Mouse (Mus musculus) regulatory T cell (primary cell): Measurements from ENCODE around the gene Bri3bp.
"Not testable (repeated sequence)": the region's sequence is repeated elsewhere in the genome, so short reads cannot be mapped to it uniquely, and the experiment has no call there.

ENCODE experiments used
- in situ Hi-C: fragments of 300-600 bp; cut with MboI, MseI; formaldehyde crosslinking; loops from one replicate; pipeline ENCODE4 v1.15.1; 2025; ENCODE audit warnings: high pct_unique_total_duplicates

Gene Bri3bp

DNA sequence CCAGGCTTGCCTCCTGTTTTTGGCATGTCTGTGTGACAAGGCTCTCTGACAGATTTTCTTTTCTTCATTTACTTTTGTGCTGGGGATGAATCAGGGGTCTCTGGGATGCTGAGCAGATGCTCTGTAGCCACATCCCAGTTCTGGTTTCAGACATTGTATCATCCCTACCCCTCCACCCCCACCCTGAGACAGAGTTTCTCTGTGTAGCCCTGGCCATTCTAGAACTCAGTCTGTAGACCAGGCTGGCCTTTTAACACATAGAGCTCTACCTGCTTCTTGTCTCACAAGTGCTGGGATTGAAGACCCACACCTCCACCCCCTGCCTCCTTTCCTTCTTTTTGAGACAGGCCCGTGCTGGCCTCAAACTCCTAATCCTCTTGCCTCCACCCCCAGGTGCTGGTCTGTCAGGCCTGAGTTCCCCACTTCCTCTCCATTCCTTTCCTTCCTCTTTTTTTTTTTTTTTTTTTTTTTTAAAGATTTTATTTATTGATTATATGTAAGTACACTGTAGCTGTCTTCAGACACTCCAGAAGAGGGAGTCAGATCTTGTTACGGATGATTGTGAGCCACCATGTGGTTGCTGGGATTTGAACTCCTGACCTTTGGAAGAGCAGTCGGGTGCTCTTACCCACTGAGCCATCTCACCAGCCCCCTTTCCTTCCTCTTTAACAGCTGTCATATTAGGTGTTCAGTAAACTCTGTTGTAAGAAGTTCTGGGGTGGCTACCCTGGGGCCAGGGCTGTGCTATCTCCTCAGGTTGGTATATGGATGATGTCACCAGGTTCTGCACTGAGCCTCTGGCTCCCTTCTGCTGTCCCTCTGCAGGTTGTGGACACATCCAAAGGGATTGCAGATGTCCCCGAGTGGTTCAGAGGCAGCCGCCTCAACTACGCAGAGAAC lies 42.6 kb downstream of the Bri3bp start:
- in situ Hi-C loops, result no loop called here

DNA sequence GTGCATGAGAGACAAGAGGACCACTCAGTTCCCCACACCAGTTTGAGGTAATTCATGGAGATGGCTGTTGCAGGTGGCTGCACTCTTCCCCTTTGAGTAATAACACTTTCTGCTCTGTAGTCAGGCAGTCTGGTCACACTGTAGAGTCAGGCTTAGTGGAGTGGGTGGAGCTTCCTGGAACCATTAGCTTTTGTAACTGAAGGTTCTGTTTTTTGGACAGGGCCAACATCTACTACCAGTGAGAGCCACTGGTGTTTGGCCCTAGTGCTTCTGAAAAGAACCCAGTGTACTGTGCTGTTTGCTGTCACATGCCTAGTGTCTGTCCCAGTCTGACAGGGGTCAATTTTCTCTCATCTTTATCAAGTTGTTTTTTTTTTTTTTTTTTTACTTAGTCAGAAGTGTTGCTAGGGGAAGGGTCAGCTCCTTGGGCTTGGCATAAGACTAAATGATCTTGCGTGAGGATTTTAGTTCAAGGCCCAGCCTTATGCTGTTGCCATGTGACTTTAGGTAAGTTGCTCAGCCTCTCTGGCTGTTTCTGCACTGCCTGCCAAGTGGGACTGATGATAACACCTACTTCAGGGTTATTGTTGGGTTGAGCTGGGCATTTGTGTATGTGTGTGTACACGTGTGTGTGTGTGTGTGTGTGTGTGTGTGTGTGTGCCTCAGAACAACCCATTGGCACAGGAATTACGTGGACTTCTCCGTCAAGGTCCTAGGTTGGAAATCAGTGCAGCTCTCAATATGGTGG lies 43.8 kb downstream of the Bri3bp start:
- in situ Hi-C loops, result no loop called here

DNA sequence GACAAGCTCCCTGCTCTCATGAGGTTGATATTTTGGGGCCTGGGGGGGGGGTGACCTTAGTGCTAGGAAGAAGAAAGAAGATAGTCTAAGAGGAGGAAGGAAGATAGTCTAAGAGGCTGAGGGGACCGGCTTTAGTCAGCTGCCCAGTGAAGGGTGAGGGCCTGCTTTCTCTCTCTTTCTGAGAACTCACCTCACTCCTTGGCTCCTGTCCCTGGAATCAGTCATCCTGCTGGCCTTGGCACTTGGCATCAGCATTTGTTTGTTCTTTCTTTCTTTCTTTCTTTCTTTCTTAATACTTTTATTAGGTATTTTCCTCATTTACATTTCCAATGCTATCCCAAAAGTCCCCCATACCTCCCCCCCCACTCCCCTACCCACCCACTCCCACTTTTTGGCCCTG lies 44.7 kb downstream of the Bri3bp start:
- in situ Hi-C loops, result no loop called here

DNA sequence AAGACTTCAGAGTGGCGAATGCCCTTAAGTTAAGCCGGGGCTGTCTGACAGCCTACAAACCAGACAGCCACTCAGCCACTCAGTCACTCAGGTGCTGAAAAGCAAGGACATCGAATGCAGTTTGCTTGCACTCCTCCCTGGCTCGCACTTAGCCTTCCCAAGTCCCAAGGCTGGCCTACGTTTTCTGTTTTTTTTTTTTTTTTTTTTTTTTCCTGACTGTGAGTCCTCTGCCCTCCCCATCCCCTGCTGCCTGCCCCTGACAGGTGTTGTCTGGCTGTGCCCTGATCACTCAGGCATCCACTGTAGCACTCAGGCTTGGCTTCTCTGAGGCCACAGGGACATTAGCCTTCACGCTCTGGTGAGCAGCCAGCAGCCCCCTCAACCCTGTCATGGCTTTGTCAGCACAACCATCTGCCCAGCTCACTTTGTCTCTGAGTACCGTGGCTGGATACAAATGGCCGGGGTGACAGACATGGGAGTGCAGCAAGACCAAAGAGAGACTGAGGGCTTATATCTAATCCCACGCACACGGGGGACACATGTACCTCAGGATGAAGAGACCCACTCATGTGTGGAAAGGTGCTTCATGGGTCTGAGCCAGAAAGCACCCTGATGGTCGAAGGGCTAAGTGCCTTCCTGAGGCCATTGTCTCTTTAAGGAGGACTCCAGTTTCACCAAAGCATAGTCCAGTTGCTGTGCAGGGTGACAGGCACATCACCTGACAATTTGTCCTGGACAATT lies 46.2 kb downstream of the Bri3bp start:
- in situ Hi-C loops, result no loop called here

DNA sequence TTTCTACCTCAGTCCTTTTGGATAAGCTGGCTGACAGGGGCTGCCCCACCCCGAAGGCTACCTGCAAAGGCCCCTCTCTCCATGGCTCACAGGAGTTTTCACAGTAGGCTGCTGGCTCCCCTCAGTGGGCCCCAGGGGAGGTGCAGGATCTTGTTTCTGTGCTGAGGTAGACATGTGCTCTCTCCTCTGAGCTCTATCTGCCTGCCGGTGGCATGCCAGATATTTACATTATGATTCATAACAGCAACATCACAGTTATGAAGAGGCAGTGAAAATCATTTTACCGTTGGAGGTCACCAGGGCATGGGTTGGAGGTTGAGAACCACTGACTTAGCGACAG lies 46.7 kb downstream of the Bri3bp start:
- in situ Hi-C loops, result no loop called here

DNA sequence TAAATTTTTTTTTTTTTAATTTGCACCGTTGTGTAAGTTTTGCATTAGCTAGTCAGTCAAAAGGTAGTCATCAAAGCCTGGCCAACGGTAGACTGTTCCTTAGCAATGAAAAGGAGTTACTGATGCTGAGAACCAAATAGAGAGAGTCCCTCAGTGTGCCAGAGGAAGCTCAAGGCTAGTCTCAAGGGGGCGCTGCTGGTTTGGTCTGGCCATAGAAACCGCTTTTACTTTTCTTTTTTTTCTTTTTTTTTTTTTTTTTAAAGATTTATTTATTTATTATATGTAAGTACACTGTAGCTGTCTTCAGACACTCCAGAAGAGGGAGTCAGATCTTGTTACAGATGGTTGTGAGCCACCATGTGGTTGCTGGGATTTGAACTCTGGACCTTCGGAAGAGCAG lies 47.6 kb downstream of the Bri3bp start:
- in situ Hi-C loops, result not testable (repeated sequence)

- in situ Hi-C loops, result no loop called here
Observed at GRCm38 (mm10) chr5:125491107-125491506, 49.7 kb downstream of the Bri3bp start.

GRCm38 (mm10) chr5:125492379-125493092 lies 51.2 kb downstream of the Bri3bp start:
- in situ Hi-C loops, result no loop called here

DNA sequence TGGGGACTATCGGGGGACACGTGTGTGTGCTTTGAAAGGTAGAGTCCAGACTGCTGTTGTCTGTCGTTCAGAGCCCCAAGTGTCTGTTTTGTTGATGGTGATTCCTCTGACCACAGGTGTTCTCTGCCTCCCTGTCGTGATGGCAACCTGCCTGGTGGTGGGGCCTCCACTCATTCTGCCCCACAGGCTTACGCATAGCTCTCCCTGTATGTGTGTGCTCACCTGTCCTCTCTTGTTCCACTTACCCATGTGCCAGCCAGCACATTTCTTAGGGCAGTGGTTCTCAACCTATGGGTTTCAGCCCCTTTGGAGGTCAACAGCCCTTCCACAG lies 51.7 kb downstream of the Bri3bp start:
- in situ Hi-C loops, result no loop called here

DNA sequence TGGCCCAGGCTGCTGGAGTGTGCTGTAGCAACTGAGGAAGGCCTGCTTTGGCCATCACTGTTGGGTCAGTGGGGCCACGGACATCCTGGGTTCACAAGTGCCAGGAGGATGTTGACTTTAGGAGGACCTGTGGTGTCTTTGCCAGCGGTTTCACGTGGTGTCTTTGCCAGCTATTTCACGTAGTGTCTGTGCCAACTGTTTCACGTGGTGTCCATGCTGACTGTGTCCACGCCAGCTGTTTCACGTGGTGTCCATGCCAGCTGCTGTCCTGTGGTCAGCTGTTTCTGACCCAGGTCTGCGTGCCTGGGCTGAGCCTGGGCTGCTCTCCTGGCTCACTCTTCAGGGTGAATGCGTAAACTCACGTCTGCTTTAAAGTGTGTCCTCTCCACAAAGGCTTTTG lies 54.3 kb downstream of the Bri3bp start:
- in situ Hi-C loops, result no loop called here

- in situ Hi-C loops, result no loop called here
Observed at GRCm38 (mm10) chr5:125497821-125498600, 56.6 kb downstream of the Bri3bp start.

- in situ Hi-C loops, result no loop called here
Observed at GRCm38 (mm10) chr5:125501505-125501904, 60.1 kb downstream of the Bri3bp start.

DNA sequence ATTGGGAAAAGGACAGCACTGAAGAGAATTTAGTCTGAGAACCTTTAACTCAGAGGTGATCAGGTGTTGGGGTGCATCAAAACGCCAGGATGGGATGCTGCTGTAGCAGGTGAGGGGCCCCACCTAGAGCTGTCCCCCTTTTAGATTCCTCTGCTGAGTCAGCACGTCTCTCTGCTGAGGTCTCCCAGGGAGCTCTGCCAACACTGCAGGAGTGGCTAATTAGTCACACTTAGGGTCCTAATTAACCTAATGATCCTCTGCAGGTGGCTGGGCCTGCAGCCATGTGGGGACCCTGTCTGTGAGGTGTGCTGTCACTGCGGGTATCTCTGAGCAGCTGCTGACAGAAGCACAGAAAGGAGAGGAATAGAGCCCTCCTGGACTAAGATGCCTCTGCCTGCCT lies 60.8 kb downstream of the Bri3bp start:
- in situ Hi-C loops, result no loop called here

GRCm38 (mm10) chr5:125503628-125504027 lies 62.3 kb downstream of the Bri3bp start:
- in situ Hi-C loops, result no loop called here

DNA sequence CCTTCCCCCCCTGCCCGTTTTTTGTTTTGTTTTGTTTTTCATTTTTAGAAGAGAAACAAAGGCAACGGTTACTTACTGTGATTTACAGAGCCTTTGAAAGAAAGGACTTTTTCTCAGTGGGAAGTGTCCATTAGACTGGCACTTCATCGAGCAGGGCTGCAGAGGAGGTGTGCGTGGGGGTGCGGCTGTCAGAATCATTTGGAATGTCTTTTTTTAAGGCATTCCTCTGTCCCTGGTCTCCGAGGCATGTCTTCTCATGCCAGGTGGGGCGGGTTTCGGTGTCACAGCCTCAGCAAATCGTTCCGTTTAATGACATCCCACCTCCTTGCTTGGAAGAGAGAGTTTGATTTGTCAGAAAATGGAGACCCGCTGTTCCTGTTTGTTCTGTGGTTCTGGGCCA lies 63.3 kb downstream of the Bri3bp start:
- in situ Hi-C loops, result no loop called here

- in situ Hi-C loops, result no loop called here
Observed at GRCm38 (mm10) chr5:125505968-125506367, 64.6 kb downstream of the Bri3bp start.

DNA sequence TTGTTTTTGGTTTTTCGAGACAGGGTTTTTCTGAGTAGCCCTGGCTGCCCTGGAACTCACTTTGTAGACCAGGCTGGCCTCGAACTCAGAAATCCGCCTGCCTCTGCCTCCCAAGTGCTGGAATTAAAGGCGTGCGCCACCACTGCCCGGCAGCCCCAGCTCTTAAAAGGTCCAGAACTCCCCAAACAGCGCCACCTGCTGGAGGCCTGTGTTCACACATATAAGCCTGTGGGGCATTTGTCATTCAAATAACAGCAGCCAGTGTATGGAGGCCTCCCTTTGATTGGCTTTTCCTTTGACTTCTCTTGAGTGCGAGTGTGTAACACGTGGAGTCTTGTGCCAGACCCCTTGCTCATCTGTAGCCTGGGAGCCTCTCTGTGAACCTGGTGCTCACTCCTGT lies 66.2 kb downstream of the Bri3bp start:
- in situ Hi-C loops, result no loop called here

GRCm38 (mm10) chr5:125508006-125508405 lies 66.6 kb downstream of the Bri3bp start:
- in situ Hi-C loops, result no loop called here

DNA sequence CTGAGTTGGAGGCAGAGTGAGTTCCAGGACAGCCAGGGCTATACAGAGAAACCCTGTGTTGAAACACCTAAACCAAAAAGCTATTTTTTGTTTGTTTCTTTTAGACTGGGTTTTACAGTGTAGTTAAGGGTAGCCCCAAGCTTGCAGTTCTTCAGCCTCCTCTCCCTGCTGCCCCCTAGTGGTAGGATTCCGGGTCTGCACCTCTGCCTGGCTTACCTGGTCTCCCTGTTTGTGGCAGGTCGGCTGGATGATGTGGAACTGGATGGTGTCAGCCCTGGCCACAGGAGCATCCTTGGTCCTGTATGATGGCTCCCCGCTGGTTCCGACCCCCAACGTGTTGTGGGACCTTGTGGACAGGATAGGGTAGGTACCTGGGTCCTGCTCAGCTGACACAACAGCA lies 68.2 kb downstream of the Bri3bp start:
- in situ Hi-C loops, result no loop called here
